Mouse (Mus musculus) midbrain, postnatal 0 days (tissue): ENCODE measurements around the gene Pno1. TPM values are rescaled to one million over a fixed set of nuclear protein-coding genes. Genes with fewer than 3 reads are reported as not detected.

Experiments
- ATAC-seq: fragments of 200-750 bp; cut with Nextera tagmentation; 2 replicates; pipeline ENCODE4 v1.8.0; 2017; ENCODE audit warnings: moderate number of reproducible peaks, mild to moderate bottlenecking, moderate TSS enrichment, moderate library complexity; ENCODE audit not compliant: low FRiP score
- DNase-seq: peaks from one replicate; pipeline ENCODE4 v3.0.0-alpha.2; 2015; ENCODE audit warnings: low spot score
- H3K27ac ChIP-seq: fragments of 300-500 bp; sonication (generic); 2 replicates; pipeline ENCODE4 v1.5.1; 2014; ENCODE audit warnings: low read depth, mild to moderate bottlenecking, low read length, mixed read lengths
- H3K27me3 ChIP-seq: fragments of 300-500 bp; sonication (generic); 2 replicates; pipeline ENCODE4 v1.6.1; 2014; ENCODE audit warnings: low read length, control low read depth, mixed read lengths; ENCODE audit not compliant: insufficient read depth
- H3K36me3 ChIP-seq: fragments of 300-500 bp; sonication (generic); 2 replicates; pipeline ENCODE4 v1.6.1; 2014; ENCODE audit warnings: low read length, control low read depth, mixed read lengths; ENCODE audit not compliant: insufficient read depth
- H3K4me1 ChIP-seq: fragments of 300-500 bp; sonication (generic); 2 replicates; pipeline ENCODE4 v1.6.1; 2014; ENCODE audit warnings: mild to moderate bottlenecking, control low read depth, antibody characterized with exemption, low read length, mixed read lengths; ENCODE audit not compliant: insufficient read depth
- H3K4me2 ChIP-seq: fragments of 300-500 bp; sonication (generic); 2 replicates; pipeline ENCODE4 v1.6.1; 2014; ENCODE audit warnings: low read depth, mild to moderate bottlenecking, low read length, mixed read lengths; ENCODE audit not compliant: poor library complexity, severe bottlenecking
- H3K4me3 ChIP-seq: fragments of 300-500 bp; sonication (generic); 2 replicates; pipeline ENCODE4 v1.5.1; 2014; ENCODE audit warnings: low read depth, mild to moderate bottlenecking, low read length, moderate library complexity
- H3K9ac ChIP-seq: fragments of 300-500 bp; sonication (generic); replicated peaks from 2 replicates; pipeline ENCODE4 v1.6.1; 2014; ENCODE audit warnings: mild to moderate bottlenecking, low read length, moderate library complexity, mixed read lengths; ENCODE audit not compliant: poor library complexity, severe bottlenecking
- H3K9me3 ChIP-seq: fragments of 300-500 bp; sonication (generic); 2 replicates; pipeline ENCODE4 v1.6.1; 2016; ENCODE audit warnings: low read length, control low read depth
- CTCF ChIP-seq: IDR thresholded peaks from 2 replicates; pipeline ENCODE4 v1.5.1; 2016; ENCODE audit warnings: antibody characterized with exemption, mild to moderate bottlenecking
- whole genome bisulfite sequencing: fragments of 180-500 bp; shearing (Covaris S2); extraction: QIAGEN DNeasy Blood & Tissue Kit; methylation state at CpG from one replicate; pipeline ENCODE4 v1.1.7; 2014; 5-methylcytosine and 5-hydroxymethylcytosine counted together
- polyA plus RNA-seq: library from polyadenylated mRNA; unstranded; fragments of >200 nt; fragmentation: Nextera tagmentation; extraction: Ambion mirVana; gene quantifications from 2 replicates; pipeline ENCODE4 v1.2.1, GENCODE M21; 2015
- total RNA-seq: library from RNA; depleted of rRNA; stranded (reverse); fragments of >200 nt; gene quantifications from 2 replicates; pipeline ENCODE4 v1.2.3, GENCODE M21; 2014

The Pno1 gene
- total and polyA plus RNA-seq, 2 experiments from 2014 or later, result 29.0 to 53.5 TPM

- no peak for TF ChIP-seq CTCF
- no peak for ATAC-seq
- H3K4me2 ChIP-seq, result no peak overlapping the region
Measured at GRCm38 (mm10) chr11:17202481-17202880, 8.9 kb downstream of the Pno1 start.

DNA sequence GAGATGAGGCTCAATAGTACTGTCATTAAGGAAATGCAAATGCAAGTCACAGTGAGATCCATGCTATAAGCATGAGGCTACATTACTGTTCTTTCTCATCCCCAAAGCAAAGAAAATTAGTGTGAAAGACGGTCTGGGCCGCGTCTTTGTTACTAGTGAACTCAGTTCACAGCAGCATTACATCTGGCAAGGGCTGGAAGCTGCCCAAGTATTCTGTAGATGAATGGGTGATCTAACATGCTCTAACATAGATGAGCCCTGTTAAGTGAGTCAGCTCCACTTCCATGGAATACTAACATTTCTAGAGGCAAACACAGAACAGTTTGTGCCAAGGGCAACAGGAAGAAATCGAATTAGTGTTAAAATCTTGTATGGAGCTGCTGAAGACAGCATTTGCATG lies 10.4 kb downstream of the Pno1 start:
- 93% methylated on average over 4 of the region's 4 CpGs for WGBS
- no peaks in the 10 kb centered on the region for H3K27me3 ChIP-seq
- H3K4me2 ChIP-seq, result no peak overlapping the region
- ATAC-seq, result no peak
- no peak overlapping the region for H3K4me3 ChIP-seq
- H3K27ac ChIP-seq, result no peak overlapping the region
- TF ChIP-seq CTCF, result no peak
- DNase-seq, result no peak
- no peaks in the 10 kb centered on the region for H3K4me1 ChIP-seq
- H3K36me3 ChIP-seq, result peaks cover 29% of the 10 kb centered on the region
- H3K9me3 ChIP-seq, result no peaks in the 10 kb centered on the region
- no peak overlapping the region for H3K9ac ChIP-seq

More at GRCm38 (mm10) chr11:17202481-17202880, 8.9 kb downstream of the Pno1 start:
- H3K27me3 ChIP-seq, result no peaks in the 10 kb centered on the region
- H3K36me3 ChIP-seq, result peaks cover 21% of the 10 kb centered on the region
- no peak overlapping the region for H3K4me3 ChIP-seq
- H3K27ac ChIP-seq, result no peak overlapping the region
- DNase-seq, result no peak
- H3K9me3 ChIP-seq, result no peaks in the 10 kb centered on the region
- H3K4me1 ChIP-seq, result no peaks in the 10 kb centered on the region
- WGBS, result 90% methylated on average over 6 of the region's 6 CpGs
- H3K9ac ChIP-seq, result no peak overlapping the region

- no peaks in the 10 kb centered on the region for H3K9me3 ChIP-seq
- peaks cover 33% of the 10 kb centered on the region for H3K36me3 ChIP-seq
- DNase-seq, result no peak
- no peak overlapping the region for H3K4me3 ChIP-seq
- no peaks in the 10 kb centered on the region for H3K27me3 ChIP-seq
- no peak overlapping the region for H3K9ac ChIP-seq
- TF ChIP-seq CTCF, result no peak
- no peaks in the 10 kb centered on the region for H3K4me1 ChIP-seq
- H3K4me2 ChIP-seq, result no peak overlapping the region
- WGBS, result 94% methylated on average over 3 of the region's 3 CpGs
- H3K27ac ChIP-seq, result no peak overlapping the region
- no peak for ATAC-seq
Measured at GRCm38 (mm10) chr11:17199840-17200501, 11.4 kb downstream of the Pno1 start.

DNA sequence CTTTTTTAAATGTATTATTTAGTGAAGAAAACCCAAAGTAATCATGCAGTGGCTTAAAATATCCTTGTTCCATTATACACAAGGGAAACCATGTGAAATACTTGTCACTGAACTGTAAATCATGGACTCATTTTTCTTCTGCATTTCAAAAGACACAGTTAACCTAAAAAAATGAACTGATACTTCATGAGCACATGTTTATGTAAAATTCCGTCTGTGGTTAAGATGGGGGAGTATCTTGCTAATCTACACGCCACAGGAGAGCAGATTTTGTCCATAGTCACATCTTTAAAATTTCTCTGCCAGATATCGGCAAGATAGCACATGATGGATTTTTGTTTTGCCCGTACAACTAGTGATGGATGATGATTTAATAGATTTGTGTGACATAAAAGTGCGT lies 12.2 kb downstream of the Pno1 start:
- no peak for TF ChIP-seq CTCF
- Histone ChIP-seq H3K4me1 (no peaks in the 10 kb centered on the region), H3K27me3 (no peaks in the 10 kb centered on the region), H3K36me3 (peaks cover 33% of the 10 kb centered on the region), H3K4me3 (no peak overlapping the region), H3K9me3 (no peaks in the 10 kb centered on the region), H3K4me2 (no peak overlapping the region), H3K27ac (no peak overlapping the region), H3K9ac (no peak overlapping the region)
- WGBS, result 99% methylated on average over 5 of the region's 5 CpGs
- DNase-seq (no peak), ATAC-seq (no peak)

DNA sequence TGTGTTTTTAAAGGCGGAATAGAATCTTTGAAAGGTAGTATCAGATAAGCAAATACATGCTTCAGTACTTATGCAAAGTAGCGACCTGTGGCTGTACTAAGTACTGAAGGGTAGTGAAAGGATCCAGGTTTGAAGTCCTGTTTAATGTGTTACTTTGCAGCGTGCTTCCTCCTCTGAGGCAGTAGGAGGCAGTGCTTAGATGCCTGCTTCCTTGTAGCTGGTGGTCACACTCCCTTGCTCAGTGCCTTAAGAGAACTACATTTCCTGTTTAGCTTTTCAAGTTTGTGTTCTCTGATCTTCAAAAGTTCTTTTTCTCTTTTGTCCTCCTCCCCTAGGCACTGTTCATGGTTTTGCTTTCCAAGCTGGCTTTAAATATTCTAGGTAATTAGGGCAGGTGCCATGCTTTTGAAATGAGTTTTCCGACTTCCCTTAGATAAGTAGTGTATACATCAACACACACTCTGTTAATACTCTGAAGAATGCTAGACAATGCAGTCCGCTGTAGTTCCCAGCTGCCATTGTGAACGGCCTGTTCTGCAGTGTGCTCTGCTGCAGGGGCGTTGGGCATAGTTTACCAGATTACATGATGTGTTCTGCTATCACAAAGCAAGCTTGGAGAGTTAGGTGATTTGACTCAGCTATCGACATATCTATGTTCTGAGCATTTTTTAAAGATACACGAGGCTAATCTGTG lies 19.1 kb downstream of the Pno1 start:
- Histone ChIP-seq H3K4me2 (no peak overlapping the region), H3K4me1 (no peaks in the 10 kb centered on the region), H3K9me3 (no peaks in the 10 kb centered on the region), H3K27ac (no peak overlapping the region), H3K36me3 (peaks cover 19% of the 10 kb centered on the region), H3K27me3 (no peaks in the 10 kb centered on the region), H3K4me3 (no peak overlapping the region), H3K9ac (no peak overlapping the region)
- ATAC-seq (peak; percentile 20; the same call in 1 of the 2 replicates), DNase-seq (no peak)
- TF ChIP-seq CTCF, result peak; percentile 38
- 45% methylated on average over 9 of the region's 9 CpGs for WGBS

- Histone ChIP-seq H3K4me3 (no peak overlapping the region), H3K4me2 (no peak overlapping the region), H3K4me1 (no peaks in the 10 kb centered on the region), H3K36me3 (no peaks in the 10 kb centered on the region), H3K27ac (no peak overlapping the region), H3K9ac (no peak overlapping the region), H3K27me3 (no peaks in the 10 kb centered on the region), H3K9me3 (no peaks in the 10 kb centered on the region)
- ATAC-seq (no peak), DNase-seq (no peak)
- 59% methylated on average over 3 of the region's 3 CpGs for WGBS
- no peak for TF ChIP-seq CTCF
Measured at GRCm38 (mm10) chr11:17188786-17189185, 22.6 kb downstream of the Pno1 start.
